ENCODE assay signal across 10 mouse cellular contexts in the genomic region with DNA sequence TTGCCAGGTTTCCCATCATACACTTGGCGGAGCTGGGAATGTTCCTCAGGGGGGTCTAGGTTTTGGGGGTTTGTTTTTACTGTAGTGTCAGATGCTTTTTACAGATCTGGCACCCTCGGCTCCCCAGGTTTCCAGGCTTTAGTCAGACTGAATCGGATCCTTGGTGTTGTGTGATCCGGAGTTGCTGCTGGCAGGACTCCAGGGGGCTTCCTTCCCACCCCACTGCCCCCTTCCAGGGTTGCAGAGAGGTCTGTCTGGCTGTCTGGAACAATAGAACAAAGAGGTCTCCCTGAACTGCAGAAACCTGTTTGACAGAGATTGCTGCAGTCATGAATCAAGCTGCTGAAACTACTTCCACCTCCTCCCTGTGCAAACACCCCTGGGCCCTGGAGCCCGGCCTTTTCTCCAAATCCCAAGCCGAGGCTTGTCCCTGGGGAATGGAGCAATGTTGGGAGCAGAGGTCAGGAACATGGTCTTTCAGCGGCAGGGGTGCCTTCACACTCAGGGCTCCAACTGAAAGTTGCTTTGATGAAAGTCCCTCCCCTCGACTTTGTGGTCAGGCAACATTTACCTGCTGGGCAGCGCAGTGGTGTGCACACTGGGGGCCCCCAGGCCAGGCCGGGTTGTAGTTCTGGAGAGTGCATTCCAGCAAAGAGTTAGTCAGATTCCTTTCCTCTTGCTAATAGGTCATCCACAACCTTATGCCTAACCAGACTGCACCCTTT. TPM values are rescaled to one million over a fixed set of nuclear protein-coding genes. Genes with fewer than 3 reads are reported as not detected.
DNase-seq lines count a peak whose midpoint lies in the region; ATAC-seq lines count a peak whose summit lies in the region.
"Had no signal": no experiment of that assay in that cellular context is flagged by ENCODE, and none has a peak within 500 bp of the region (broad histone marks: within the 10 kb centered on the region; RNA-seq: fewer than 3 reads in every experiment).

No protein-coding gene starts in this region.

- DNase-seq in embryo, embryonic 10 days (ENCODE audit: low spot score) = peak; percentile 39
- DNase-seq in embryo, embryonic 9.5 days (ENCODE audit: extremely low spot score) = no peak
- DNase-seq in ovary, postnatal 14 days (ENCODE audit: low spot score) = peak; percentile 34
- DNase-seq in ovary, postnatal 10 days (ENCODE audit: low spot score) = no peak
- peak; percentile 62 for DNase-seq in yolk sac, embryonic 10.5 days (ENCODE audit: low spot score)
- no peak for DNase-seq in thymus, postnatal 10 days (ENCODE audit: low spot score in 2 of 2)
- no peak for DNase-seq in adrenal gland, postnatal 4 days (ENCODE audit: low spot score in 2 of 2)
- DNase-seq: adrenal gland, adult 2 months had no signal

- peaks cover 18% of the 10 kb centered on the region; the same call in 1 of the 2 replicates for H3K4me1 ChIP-seq in liver, embryonic 12.5 days

- H3K36me3 ChIP-seq in liver, embryonic 12.5 days = no peaks in the 10 kb centered on the region

- H3K27me3 ChIP-seq in liver, embryonic 12.5 days (replicated peaks) = peaks cover 25% of the 10 kb centered on the region

- H3K4me3 ChIP-seq in liver, embryonic 12.5 days = no peak overlapping the region

- ATAC-seq in liver, embryonic 12.5 days = peak; percentile 20; the same call in 1 of the 2 replicates

- H3K9me3 ChIP-seq in liver, embryonic 12.5 days (replicated peaks) = no peaks in the 10 kb centered on the region

- no peak overlapping the region for H3K9ac ChIP-seq in liver, embryonic 12.5 days

- H3K27ac ChIP-seq in liver, embryonic 12.5 days = no peak overlapping the region

- H3K4me2 ChIP-seq in liver, embryonic 12.5 days = no peak overlapping the region

- 39% methylated on average over 10 of the region's 10 CpGs for WGBS in liver, embryonic 12.5 days (ENCODE audit: insufficient replicate concordance)

RNA-seq across cellular contexts. Expression of a gene that starts 49.3 kb away (rescaled TPM):
- polyA plus RNA-seq in liver, embryonic 12.5 days (2016; fragmentation: Nextera tagmentation; extraction: Ambion mirVana) = 0.60 and 0.98 TPM in 2 replicates
- total RNA-seq in adrenal gland, postnatal 4 days (2021) = 10 to 100 TPM; 10.1 to 22.1 TPM
- total RNA-seq: neutrophil, adult 5-6 weeks had no signal

Comparison
In these comparisons a context has a peak if more than half of its experiments do, and no peak if none do; other contexts are left out.
1. DNase-seq: peak in embryo, embryonic 10 days (single experiment), ovary, postnatal 14 days (single experiment) and yolk sac, embryonic 10.5 days (single experiment); none in embryo, embryonic 9.5 days (single experiment), ovary, postnatal 10 days (single experiment), thymus, postnatal 10 days (0 of 2) and adrenal gland, postnatal 4 days (0 of 2).